In genomic region chr6:119416643-119417042, GRCm38 (mm10) we compare ENCODE assay signal across 11 mouse cellular contexts. TPM values are rescaled to one million over a fixed set of nuclear protein-coding genes. Genes with fewer than 3 reads are reported as not detected.
DNase-seq lines count a peak whose midpoint lies in the region; ATAC-seq and TF ChIP-seq lines count a peak whose summit lies in the region.
"Had no signal": no experiment of that assay in that cellular context is flagged by ENCODE, and none has a peak within 500 bp of the region (broad histone marks: within the 10 kb centered on the region; RNA-seq: fewer than 3 reads in every experiment).

No protein-coding gene starts in this region.

- no peaks in the 10 kb centered on the region for H3K27me3 ChIP-seq in heart, postnatal 0 days (ENCODE audit: control insufficient read depth, insufficient read depth, low read length)
- no peaks in the 10 kb centered on the region for H3K27me3 ChIP-seq in ES-Bruce4 (ENCODE audit: control insufficient read depth, insufficient read depth, low read length, poor library complexity, severe bottlenecking)
- H3K27me3 ChIP-seq in liver, embryonic 13.5 days = no peaks in the 10 kb centered on the region

- H3K4me1 ChIP-seq in heart, postnatal 0 days (ENCODE audit: control insufficient read depth, insufficient read depth) = peaks cover 21% of the 10 kb centered on the region
- peaks cover 3% of the 10 kb centered on the region for H3K4me1 ChIP-seq in ES-Bruce4 (ENCODE audit: control insufficient read depth, insufficient read depth, low read length)
- peaks cover 24% of the 10 kb centered on the region for H3K4me1 ChIP-seq in liver, embryonic 13.5 days (replicated peaks)

- no peak for DNase-seq in heart, postnatal 0 days (ENCODE audit: low spot score)
- DNase-seq in heart, postnatal 10 days = no peak
- peak; percentile 40 for DNase-seq in ZHBTc4 (ENCODE audit: low read depth, low spot score)
- no peak for DNase-seq in liver, embryonic 13.5 days
- DNase-seq in cerebellum, postnatal 14 days = no peak
- DNase-seq in kidney, adult 9 months = no peak
- no peak for DNase-seq in adrenal gland, adult 8-10 months

- H3K27ac ChIP-seq in heart, postnatal 0 days (ENCODE audit: low read depth) = 0 out of 2 replicates have a peak overlapping the region, but pooled peaks have one; percentile 61
- peak overlapping the region; percentile 84 for H3K27ac ChIP-seq in ES-Bruce4 (ENCODE audit: insufficient read depth, low read length)
- H3K27ac ChIP-seq in liver, embryonic 13.5 days = no peak overlapping the region
- H3K27ac ChIP-seq: hindbrain, embryonic 14.5 days; midbrain, embryonic 13.5 days had no signal

- intact Hi-C loops in heart, postnatal 10 days (cut with DNase I) = no loop called here

- TF ChIP-seq POLR2A in ES-Bruce4 (IDR thresholded peaks at IDR 0.05; ENCODE audit: insufficient read depth, low read length) = no peak

- H3K36me3 ChIP-seq in heart, postnatal 0 days (replicated peaks; ENCODE audit: control insufficient read depth, insufficient read depth, low read length) = no peaks in the 10 kb centered on the region
- 0 out of 2 replicates have a peak, but pooled peaks cover 3% of the 10 kb centered on the region for H3K36me3 ChIP-seq in ES-Bruce4 (ENCODE audit: control insufficient read depth, insufficient read depth, low read length, poor library complexity, severe bottlenecking)
- H3K36me3 ChIP-seq in liver, embryonic 13.5 days = no peaks in the 10 kb centered on the region
- H3K36me3 ChIP-seq: G1E; midbrain, embryonic 13.5 days had no signal

- WGBS in heart, postnatal 0 days = 74% methylated on average over 6 of the region's 6 CpGs
- WGBS in liver, embryonic 13.5 days (ENCODE audit: insufficient replicate concordance) = 51% methylated on average over 6 of the region's 6 CpGs

- no peaks in the 10 kb centered on the region for H3K9me3 ChIP-seq in heart, postnatal 0 days (replicated peaks; ENCODE audit: control insufficient read depth, low read length)
- H3K9me3 ChIP-seq in ES-Bruce4 (replicated peaks; ENCODE audit: control insufficient read depth, insufficient read depth, low read length, poor library complexity, severe bottlenecking) = no peaks in the 10 kb centered on the region
- H3K9me3 ChIP-seq in liver, embryonic 13.5 days (replicated peaks) = no peaks in the 10 kb centered on the region
- H3K9me3 ChIP-seq: G1E; midbrain, embryonic 13.5 days had no signal

- TF ChIP-seq CTCF in heart, postnatal 0 days (IDR thresholded peaks at IDR 0.05; ENCODE audit: low read depth) = no peak
- TF ChIP-seq CTCF in ES-Bruce4 (IDR thresholded peaks at IDR 0.05; ENCODE audit: low read depth, low read length) = no peak

- no peak for ATAC-seq in heart, postnatal 0 days (ENCODE audit: insufficient read depth, low read depth)
- no peak for ATAC-seq in liver, embryonic 13.5 days (ENCODE audit: low read depth)

- TF ChIP-seq EP300 in heart, postnatal 0 days (IDR thresholded peaks at IDR 0.05; ENCODE audit: low read depth) = no peak
- TF ChIP-seq EP300 in ES-Bruce4 (IDR thresholded peaks at IDR 0.05; ENCODE audit: insufficient read depth, low read depth, low read length) = no peak

- H3K4me2 ChIP-seq in heart, postnatal 0 days (ENCODE audit: low read depth, low read length) = peak overlapping the region; percentile 55
- peak overlapping the region; percentile 64 for H3K4me2 ChIP-seq in liver, embryonic 13.5 days

- peak overlapping the region; percentile 32; the same call in 1 of the 2 replicates for H3K4me3 ChIP-seq in heart, postnatal 0 days (ENCODE audit: low read depth, low read length)
- H3K4me3 ChIP-seq in ES-Bruce4 (ENCODE audit: low read depth, low read length) = peak overlapping the region; percentile 85
- H3K4me3 ChIP-seq in liver, embryonic 13.5 days (replicated peaks) = no peak overlapping the region
- H3K4me3 ChIP-seq: midbrain, embryonic 13.5 days had no signal

- no peak overlapping the region for H3K9ac ChIP-seq in heart, postnatal 0 days (replicated peaks; ENCODE audit: low read depth, low read length)
- peak overlapping the region; percentile 77 for H3K9ac ChIP-seq in ES-Bruce4 (ENCODE audit: low read depth, poor library complexity, severe bottlenecking)
- H3K9ac ChIP-seq in liver, embryonic 13.5 days = no peak overlapping the region
- H3K9ac ChIP-seq: hindbrain, embryonic 14.5 days; midbrain, embryonic 13.5 days had no signal

RNA-seq across cellular contexts. Expression of gene Adipor2, which starts 0.9 kb away (rescaled TPM):
- total RNA-seq in heart, postnatal 0 days (2014; rRNA removed; ENCODE audit: low replicate concordance) = 55.0 and 62.5 TPM in 2 replicates
- 42.4 and 42.9 TPM in 2 replicates for polyA plus RNA-seq in heart, postnatal 0 days (2015; fragmentation: Nextera tagmentation; extraction: Ambion mirVana)
- total RNA-seq in heart, postnatal 10 days (2021) = 10 to 100 TPM; 59.0 to 61.0 TPM
- polyA plus RNA-seq in ES-Bruce4 (2011; ENCODE audit: insufficient read depth, insufficient read length, low read depth, missing spikeins) = 104 and 111 TPM in 2 replicates
- polyA plus RNA-seq in liver, embryonic 13.5 days (2015; fragmentation: Nextera tagmentation; extraction: Ambion mirVana) = 33.3 and 38.6 TPM in 2 replicates
- total RNA-seq in adrenal gland, adult 8-10 months (2022) = 100 to 1,000 TPM in 3 of 4 experiments, 10 to 100 TPM in 1; 81.4 to 148 (median 128) TPM
